Mouse (Mus musculus) hindbrain, embryonic 10.5 days (tissue): ENCODE data around the gene Ptprc. TPM values are rescaled to one million over a fixed set of nuclear protein-coding genes. Genes with fewer than 3 reads are reported as not detected.

Experiments used
- DNase-seq: peaks from one replicate; pipeline ENCODE4 v3.0.0-alpha.2; 2017; ENCODE audit warnings: low spot score
- H3K27ac ChIP-seq: fragments of 300-500 bp; sonication (generic); 2 replicates; pipeline ENCODE4 v1.5.1; 2016; ENCODE audit warnings: mild to moderate bottlenecking, moderate library complexity
- H3K27me3 ChIP-seq: fragments of 300-500 bp; sonication (generic); 2 replicates; pipeline ENCODE4 v1.6.1; 2016; ENCODE audit warnings: mild to moderate bottlenecking; ENCODE audit not compliant: poor library complexity, insufficient read depth, severe bottlenecking
- H3K36me3 ChIP-seq: fragments of 300-500 bp; sonication (generic); 2 replicates; pipeline ENCODE4 v1.6.1; 2016; ENCODE audit warnings: mild to moderate bottlenecking, moderate library complexity
- H3K4me1 ChIP-seq: fragments of 300-500 bp; sonication (generic); replicated peaks from 2 replicates; pipeline ENCODE4 v1.6.1; 2016; ENCODE audit warnings: mild to moderate bottlenecking
- H3K4me3 ChIP-seq: fragments of 300-500 bp; sonication (generic); 2 replicates; pipeline ENCODE4 v1.5.1; 2016; ENCODE audit warnings: mild to moderate bottlenecking, moderate library complexity
- H3K9me3 ChIP-seq: fragments of 300-500 bp; sonication (generic); 2 replicates; pipeline ENCODE4 v1.6.1; 2016; ENCODE audit warnings: mild to moderate bottlenecking, moderate library complexity
- WGBS: fragments of 180-500 bp; shearing (Covaris S2); methylation state at CpG from one replicate; pipeline ENCODE4 v1.1.7; 2016; 5-methylcytosine and 5-hydroxymethylcytosine counted together
- polyA plus RNA-seq: library from polyadenylated mRNA; unstranded; fragments of >200 nt; fragmentation: Nextera tagmentation; extraction: Ambion mirVana; gene quantifications from 2 replicates; pipeline ENCODE4 v1.2.1, GENCODE M21; 2016

Ptprc gene
- polyA plus RNA-seq, 1 experiment from 2014 or later, result 1.4 TPM

GRCm38 (mm10) chr1:138093219-138093618 lies 82.3 kb downstream of the Ptprc start:
- no peak overlapping the region for H3K27ac ChIP-seq
- H3K4me3 ChIP-seq, result no peak overlapping the region
- H3K27me3 ChIP-seq, result no peaks in the 10 kb centered on the region
- no peaks in the 10 kb centered on the region for H3K36me3 ChIP-seq
- DNase-seq, result no peak
- 76% methylated on average over 1 of the region's 1 CpGs for WGBS
- no peaks in the 10 kb centered on the region for H3K4me1 ChIP-seq
- H3K9me3 ChIP-seq, result no peaks in the 10 kb centered on the region

- Histone ChIP-seq H3K4me1 (no peaks in the 10 kb centered on the region), H3K36me3 (no peaks in the 10 kb centered on the region), H3K4me3 (no peak overlapping the region), H3K27me3 (no peaks in the 10 kb centered on the region), H3K27ac (no peak overlapping the region), H3K9me3 (no peaks in the 10 kb centered on the region)
- peak; percentile 51 for DNase-seq
- WGBS, result 9% methylated on average over 1 of the region's 1 CpGs
These were observed 89.7 kb downstream of the Ptprc start for GRCm38 (mm10) chr1:138085810-138086209.

- no peak for DNase-seq
- Histone ChIP-seq H3K36me3 (no peaks in the 10 kb centered on the region), H3K4me3 (no peak overlapping the region), H3K9me3 (no peaks in the 10 kb centered on the region), H3K4me1 (no peaks in the 10 kb centered on the region), H3K27me3 (no peaks in the 10 kb centered on the region), H3K27ac (no peak overlapping the region)
These were observed 91.8 kb downstream of the Ptprc start for GRCm38 (mm10) chr1:138083707-138084106.

GRCm38 (mm10) chr1:138080308-138080707 lies 95.2 kb downstream of the Ptprc start:
- no peak overlapping the region for H3K4me3 ChIP-seq
- H3K36me3 ChIP-seq, result no peaks in the 10 kb centered on the region
- 93% methylated on average over 1 of the region's 1 CpGs for WGBS
- H3K27ac ChIP-seq, result no peak overlapping the region
- no peaks in the 10 kb centered on the region for H3K27me3 ChIP-seq
- H3K9me3 ChIP-seq, result no peaks in the 10 kb centered on the region
- no peaks in the 10 kb centered on the region for H3K4me1 ChIP-seq
- DNase-seq, result no peak

GRCm38 (mm10) chr1:138044196-138044945 lies 131.1 kb downstream of the Ptprc start:
- H3K9me3 ChIP-seq, result no peaks in the 10 kb centered on the region
- peaks cover 2% of the 10 kb centered on the region; the same call in 1 of the 2 replicates for H3K27me3 ChIP-seq
- H3K36me3 ChIP-seq, result no peaks in the 10 kb centered on the region
- WGBS, result 42% methylated on average over 10 of the region's 10 CpGs
- H3K27ac ChIP-seq, result peak overlapping the region; percentile 16; the same call in 1 of the 2 replicates
- peak; percentile 70 for DNase-seq
- H3K4me3 ChIP-seq, result no peak overlapping the region
- H3K4me1 ChIP-seq, result peaks cover 11% of the 10 kb centered on the region

- H3K4me1 ChIP-seq, result peaks cover 20% of the 10 kb centered on the region
- H3K36me3 ChIP-seq, result no peaks in the 10 kb centered on the region
- DNase-seq, result no peak
- H3K4me3 ChIP-seq, result no peak overlapping the region
- H3K27ac ChIP-seq, result no peak overlapping the region; the same call in 1 of the 2 replicates
- H3K9me3 ChIP-seq, result no peaks in the 10 kb centered on the region
- 54% methylated on average over 5 of the region's 5 CpGs for WGBS
- H3K27me3 ChIP-seq, result peaks cover 17% of the 10 kb centered on the region
These were observed 135.0 kb downstream of the Ptprc start for GRCm38 (mm10) chr1:138040556-138040955.

- 43% methylated on average over 1 of the region's 1 CpGs for WGBS
- no peak overlapping the region for H3K27ac ChIP-seq
- peaks cover 17% of the 10 kb centered on the region for H3K4me1 ChIP-seq
- no peak for DNase-seq
- H3K27me3 ChIP-seq, result peaks cover 23% of the 10 kb centered on the region
- no peaks in the 10 kb centered on the region for H3K9me3 ChIP-seq
- no peak overlapping the region for H3K4me3 ChIP-seq
- H3K36me3 ChIP-seq, result no peaks in the 10 kb centered on the region
These were observed 136.3 kb downstream of the Ptprc start for GRCm38 (mm10) chr1:138039201-138039600.

- 62% methylated on average over 5 of the region's 5 CpGs for WGBS
- peak; percentile 9 for DNase-seq
- Histone ChIP-seq H3K36me3 (no peaks in the 10 kb centered on the region), H3K4me1 (peaks cover 15% of the 10 kb centered on the region), H3K4me3 (no peak overlapping the region), H3K9me3 (no peaks in the 10 kb centered on the region), H3K27me3 (peaks cover 23% of the 10 kb centered on the region), H3K27ac (peak overlapping the region; percentile 37; the same call in 1 of the 2 replicates)
These were observed 138.0 kb downstream of the Ptprc start for GRCm38 (mm10) chr1:138037484-138037883.

- Histone ChIP-seq H3K9me3 (no peaks in the 10 kb centered on the region), H3K4me3 (no peak overlapping the region), H3K27me3 (peaks cover 8% of the 10 kb centered on the region; the same call in 1 of the 2 replicates), H3K27ac (peak overlapping the region; percentile 75), H3K36me3 (no peaks in the 10 kb centered on the region), H3K4me1 (peaks cover 26% of the 10 kb centered on the region)
- WGBS, result 13% methylated on average over 4 of the region's 4 CpGs
- peak; percentile 68 for DNase-seq
These were observed 145.9 kb downstream of the Ptprc start for GRCm38 (mm10) chr1:138029649-138030048.

- Histone ChIP-seq H3K4me3 (no peak overlapping the region), H3K27ac (no peak overlapping the region), H3K9me3 (no peaks in the 10 kb centered on the region), H3K36me3 (no peaks in the 10 kb centered on the region), H3K4me1 (peaks cover 48% of the 10 kb centered on the region), H3K27me3 (peaks cover 6% of the 10 kb centered on the region; the same call in 1 of the 2 replicates)
- WGBS, result 95% methylated on average over 1 of the region's 1 CpGs
- no peak for DNase-seq
These were observed 150.2 kb downstream of the Ptprc start for GRCm38 (mm10) chr1:138025298-138025697.

GRCm38 (mm10) chr1:138023601-138024000 lies 151.9 kb downstream of the Ptprc start:
- no peak for DNase-seq
- H3K9me3 ChIP-seq, result no peaks in the 10 kb centered on the region
- WGBS, result 49% methylated on average over 4 of the region's 4 CpGs
- no peak overlapping the region for H3K4me3 ChIP-seq
- peaks cover 6% of the 10 kb centered on the region; the same call in 1 of the 2 replicates for H3K27me3 ChIP-seq
- no peak overlapping the region for H3K27ac ChIP-seq
- no peaks in the 10 kb centered on the region for H3K36me3 ChIP-seq
- peaks cover 31% of the 10 kb centered on the region for H3K4me1 ChIP-seq

GRCm38 (mm10) chr1:138022918-138023295 lies 152.6 kb downstream of the Ptprc start:
- WGBS, result 18% methylated on average over 3 of the region's 3 CpGs
- H3K36me3 ChIP-seq, result no peaks in the 10 kb centered on the region
- H3K27ac ChIP-seq, result peak overlapping the region; percentile 69
- H3K4me1 ChIP-seq, result peaks cover 25% of the 10 kb centered on the region
- H3K27me3 ChIP-seq, result peaks cover under 1% of the 10 kb centered on the region; the same call in 1 of the 2 replicates
- no peaks in the 10 kb centered on the region for H3K9me3 ChIP-seq
- no peak for DNase-seq
- no peak overlapping the region for H3K4me3 ChIP-seq

GRCm38 (mm10) chr1:138021962-138022917 lies 153.3 kb downstream of the Ptprc start:
- peak overlapping the region; percentile 69 for H3K27ac ChIP-seq

More at GRCm38 (mm10) chr1:138021962-138022917, 153.3 kb downstream of the Ptprc start:
- no peak for DNase-seq
- no peak overlapping the region for H3K4me3 ChIP-seq
- peaks cover 25% of the 10 kb centered on the region for H3K4me1 ChIP-seq
- H3K27me3 ChIP-seq, result no peaks in the 10 kb centered on the region
- no peaks in the 10 kb centered on the region for H3K36me3 ChIP-seq
- H3K9me3 ChIP-seq, result no peaks in the 10 kb centered on the region
- WGBS, result 45% methylated on average over 11 of the region's 11 CpGs
